Mouse (Mus musculus): Measurements from ENCODE around the gene Hbb-bs.
"Not testable (repeated sequence)": the region's sequence is repeated elsewhere in the genome, so short reads cannot be mapped to it uniquely, and the experiment has no call there.

The Hbb-bs gene

GRCm38 (mm10) chr7:103827808-103828207 lies at the start of gene Hbb-bs:
TSS of gene Hbb-bs (minus strand) at chr7:103828096.
- no peak for DNase-seq

DNA sequence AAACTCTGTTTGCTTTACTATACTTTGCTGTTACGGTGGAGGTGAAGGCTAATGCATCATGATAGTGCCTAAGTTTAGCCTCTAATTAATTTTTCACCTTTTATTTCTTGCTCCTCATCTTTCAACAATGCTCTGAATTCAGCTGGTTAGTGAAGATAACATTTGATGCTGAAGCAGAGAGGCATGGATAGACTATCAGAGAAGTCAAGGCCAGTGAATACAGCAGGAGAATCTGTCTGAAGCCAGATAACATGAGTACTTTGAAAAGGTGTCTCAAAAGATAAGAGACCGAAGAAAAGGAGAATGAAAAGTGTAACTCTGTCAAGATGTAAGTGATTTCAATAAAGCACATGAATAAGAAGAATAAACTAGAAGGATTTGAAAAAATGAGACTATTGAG lies 49.2 kb upstream of the Hbb-bs start:
- no peak for DNase-seq

- DNase-seq = no peak
These were observed 46.6 kb upstream of the Hbb-bs start for GRCm38 (mm10) chr7:103874451-103874850.

- DNase-seq = no peak
These were observed 45.2 kb upstream of the Hbb-bs start for GRCm38 (mm10) chr7:103873064-103873463.

GRCm38 (mm10) chr7:103870667-103871066 lies 42.8 kb upstream of the Hbb-bs start:
- no peak for DNase-seq

DNA sequence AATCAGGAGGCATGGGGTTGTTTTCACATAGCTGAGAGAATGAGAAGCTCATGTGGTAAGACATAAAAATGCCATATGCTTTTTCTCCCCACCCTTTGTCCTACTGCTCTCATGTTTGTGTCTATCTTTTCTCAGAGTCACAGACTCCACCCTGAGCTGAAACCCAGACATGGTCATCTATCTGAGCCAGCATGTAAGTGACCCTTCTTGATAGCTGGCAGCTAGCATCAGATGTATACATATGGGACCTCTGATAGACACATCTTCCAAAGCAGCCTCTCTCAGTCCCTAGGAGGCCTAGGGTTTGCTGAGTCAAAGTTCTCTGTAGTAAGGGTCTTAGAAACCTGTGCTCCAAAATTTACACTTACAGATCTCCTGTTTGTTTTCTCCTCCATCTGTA lies 37.8 kb upstream of the Hbb-bs start:
- no peak for DNase-seq

DNA sequence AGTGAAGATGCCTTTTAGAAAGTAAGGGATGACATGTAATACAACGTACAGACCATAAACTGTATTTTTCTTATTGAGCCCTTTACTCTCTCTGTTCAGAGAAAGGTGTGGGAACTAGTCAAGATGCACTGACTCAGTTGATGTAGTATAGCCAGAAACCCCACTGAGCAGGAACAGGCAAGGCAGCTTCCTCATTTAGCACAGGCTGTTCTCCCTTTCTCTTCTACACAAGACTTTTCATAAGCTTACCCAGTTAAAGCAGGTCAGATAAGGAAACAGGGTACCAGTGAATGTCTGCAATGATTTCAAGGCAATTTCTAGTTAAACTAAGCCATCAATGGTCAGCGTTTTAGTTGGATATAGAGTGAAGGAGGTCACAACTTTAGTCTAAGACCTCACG lies 33.6 kb upstream of the Hbb-bs start:
- DNase-seq = no peak

DNA sequence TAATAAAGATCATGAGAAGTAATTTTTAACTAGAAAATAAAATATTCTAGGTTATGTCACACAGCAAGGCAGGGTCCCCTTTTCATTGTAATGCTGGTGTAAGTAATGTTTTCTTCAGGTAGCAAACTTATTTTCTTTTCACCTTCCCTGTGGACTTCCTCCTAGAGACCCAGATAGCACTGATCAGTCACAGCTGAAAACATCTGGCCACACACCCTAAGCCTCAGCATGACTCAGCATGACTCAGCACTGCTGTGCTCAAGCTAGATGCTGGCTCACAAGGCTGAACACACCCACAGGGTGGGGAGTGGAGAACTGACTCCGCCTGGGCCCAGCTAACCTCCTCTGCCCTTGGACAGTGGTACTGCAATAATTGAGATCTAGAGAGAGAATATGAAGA lies 33.0 kb upstream of the Hbb-bs start:
- peak in 1 of 2 experiments; percentile 2 for DNase-seq

DNA sequence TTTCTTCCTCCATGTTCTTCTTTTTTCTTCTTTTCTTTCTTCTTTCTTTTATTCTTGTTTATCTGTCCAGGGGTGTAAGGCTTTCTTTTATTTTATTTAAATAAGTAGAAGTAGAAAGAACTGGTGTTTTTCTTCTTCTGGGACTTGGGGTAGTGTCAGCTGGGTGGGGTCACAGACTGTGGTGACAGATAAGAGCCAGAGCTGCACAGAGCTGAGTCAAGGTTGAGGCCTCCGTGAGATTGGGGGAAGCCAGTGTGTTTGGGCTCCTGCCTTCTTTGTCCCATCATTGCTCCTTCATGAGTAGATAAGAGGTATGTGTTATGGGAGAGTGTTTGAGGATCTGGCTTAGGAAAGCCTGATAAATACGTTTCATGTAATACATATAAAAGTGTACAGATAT lies 31.2 kb upstream of the Hbb-bs start:
- no peak for DNase-seq

GRCm38 (mm10) chr7:103854669-103855068 lies 26.8 kb upstream of the Hbb-bs start:
- no peak for DNase-seq

GRCm38 (mm10) chr7:103853090-103853489 lies 25.2 kb upstream of the Hbb-bs start, which contains the start of gene Hbb-y:
TSS of gene Hbb-y (minus strand) at chr7:103853216.
- no peak for DNase-seq

DNA sequence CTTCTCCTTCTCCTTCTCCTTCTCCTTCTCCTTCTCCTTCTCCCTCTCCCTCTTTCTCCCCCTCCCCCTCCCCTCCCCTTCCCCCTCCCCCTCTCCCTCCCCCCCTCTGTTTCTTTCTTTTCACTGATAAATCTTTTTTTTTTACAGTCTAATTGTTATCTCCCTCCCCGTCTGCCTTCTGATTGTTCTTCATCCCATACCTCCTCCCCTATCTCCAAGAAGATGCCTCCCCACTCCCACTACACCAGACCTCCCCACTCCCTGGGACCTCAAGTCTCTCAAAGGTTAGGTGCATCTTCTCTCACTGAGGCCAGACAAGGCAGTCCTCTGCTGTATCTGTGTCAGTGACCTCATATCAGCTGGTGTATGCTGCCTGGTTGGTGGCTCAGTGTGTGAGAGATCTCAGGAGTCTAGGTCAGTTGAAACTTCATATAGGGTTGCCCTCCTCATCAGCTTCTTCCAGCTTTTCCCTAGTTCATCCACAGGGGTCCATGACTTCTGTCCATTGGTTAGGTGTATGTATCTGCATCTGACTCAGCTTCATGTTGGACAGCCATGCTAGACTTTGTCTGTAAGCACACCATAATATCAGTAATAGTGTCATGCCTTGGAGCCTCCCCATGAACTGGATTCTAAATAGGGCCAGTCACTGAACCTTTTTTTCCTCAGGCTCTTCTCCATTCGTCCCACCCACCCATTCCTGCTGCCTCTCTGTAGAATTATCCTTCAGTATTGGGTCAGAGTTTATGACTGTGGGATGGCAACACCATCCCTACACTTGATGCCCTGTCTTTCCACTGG lies 16.8 kb upstream of the Hbb-bs start:
- DNase-seq = no peak

GRCm38 (mm10) chr7:103843034-103843433 lies 15.1 kb upstream of the Hbb-bs start, which contains the start of gene Hbb-bh1:
TSS of gene Hbb-bh1 (minus strand) at chr7:103843164.
- no peak for DNase-seq

DNA sequence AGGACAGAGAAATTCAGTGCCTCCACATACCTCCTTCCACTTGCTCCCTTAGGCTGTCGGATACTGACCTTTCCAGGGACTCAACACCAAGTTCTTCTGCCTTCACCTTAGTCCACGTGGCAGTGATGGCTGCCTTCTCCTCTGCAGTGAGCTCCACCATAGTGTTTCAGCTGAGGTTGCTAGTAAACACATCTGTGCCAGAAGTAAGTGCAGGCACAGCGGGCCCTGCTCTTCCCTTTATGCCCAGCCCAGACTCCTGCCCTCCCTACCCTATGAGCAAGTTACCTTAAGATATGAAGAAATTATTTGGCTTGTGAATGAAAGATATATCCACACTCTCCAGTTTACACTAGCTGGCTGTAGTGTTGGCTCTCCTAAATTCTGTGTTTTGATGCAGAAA lies 12.4 kb upstream of the Hbb-bs start, which contains the start of gene Hbb-bh2:
TSS of gene Hbb-bh2 (minus strand) at position 253 of the 400 bp plus-strand sequence.
- DNase-seq = no peak

DNA sequence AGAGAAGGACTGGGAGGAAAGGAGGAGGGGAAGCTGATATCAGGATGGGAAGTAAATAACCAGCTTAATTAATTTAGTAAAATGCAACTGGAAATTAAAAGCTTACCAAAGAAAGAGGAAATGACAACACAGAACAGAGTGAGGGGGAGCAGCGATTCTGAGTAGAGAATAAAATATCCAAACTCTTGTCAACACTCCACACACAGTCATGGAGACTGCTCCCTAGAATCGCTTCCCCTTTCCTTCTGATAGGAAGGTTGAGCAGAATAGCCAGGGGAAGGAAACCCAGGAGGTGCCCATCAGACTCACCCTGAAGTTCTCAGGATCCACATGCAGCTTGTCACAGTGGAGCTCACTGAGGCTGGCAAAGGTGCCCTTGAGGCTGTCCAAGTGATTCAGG lies 757 bp downstream of the Hbb-bs start:
- not testable (repeated sequence) for DNase-seq

DNA sequence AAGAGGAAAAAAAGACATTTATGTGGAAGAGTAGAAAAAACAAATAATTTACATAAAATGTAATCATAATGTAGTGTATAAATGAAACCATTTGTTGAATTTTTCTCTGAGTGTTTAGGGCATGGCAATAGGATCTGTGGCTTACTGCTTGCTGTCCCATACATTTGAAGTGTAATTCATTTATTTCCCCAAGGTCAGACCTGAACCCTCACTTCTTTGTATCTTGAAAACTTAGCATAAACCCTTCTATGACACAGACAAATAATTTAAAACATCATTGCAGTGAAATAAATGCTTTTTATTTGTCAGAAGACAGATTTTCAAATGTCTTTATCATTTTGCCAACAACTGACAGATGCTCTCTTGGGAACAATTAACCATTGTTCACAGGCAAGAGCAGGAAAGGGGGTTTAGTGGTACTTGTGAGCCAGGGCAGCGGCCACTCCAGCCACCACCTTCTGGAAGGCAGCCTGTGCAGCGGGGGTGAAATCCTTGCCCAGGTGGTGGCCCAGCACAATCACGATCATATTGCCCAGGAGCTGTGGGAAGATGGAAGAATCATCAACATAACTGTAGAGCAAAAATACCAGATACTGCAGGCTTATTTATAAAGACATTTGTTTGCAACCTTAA lies 1.5 kb downstream of the Hbb-bs start:
- no peak for DNase-seq

DNA sequence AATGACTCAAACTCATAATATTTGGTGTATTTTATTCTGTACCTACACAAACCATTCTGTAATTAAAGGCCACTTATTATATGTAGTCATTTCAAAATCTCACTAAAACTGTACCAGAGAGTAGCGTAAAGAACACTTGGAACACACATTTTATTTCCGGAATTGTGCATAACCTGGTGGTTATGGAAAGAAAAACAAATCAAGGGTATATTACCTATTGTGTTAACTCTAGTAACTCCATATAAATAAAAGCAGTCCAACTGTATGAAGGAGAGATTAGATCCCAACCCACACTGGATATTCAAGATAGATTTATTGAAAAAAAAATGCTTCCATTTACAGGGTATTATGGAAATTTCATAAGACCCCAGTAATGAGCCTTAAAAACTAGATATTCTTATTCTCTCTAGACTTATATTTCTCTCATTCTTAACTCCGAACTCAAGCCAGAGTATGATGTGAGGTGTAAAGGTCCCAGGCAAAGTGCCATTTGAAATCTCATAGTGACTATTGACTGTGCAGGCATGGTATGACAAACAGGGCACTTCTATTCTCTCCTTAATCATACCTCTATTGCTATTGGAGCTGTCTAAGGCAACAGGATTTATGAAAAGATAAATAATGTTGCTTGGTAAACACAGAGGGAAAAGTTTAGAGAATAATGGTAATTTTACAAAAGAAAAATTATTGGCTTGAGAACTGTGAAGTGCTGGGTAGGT lies 2.2 kb downstream of the Hbb-bs start:
- DNase-seq = no peak

DNA sequence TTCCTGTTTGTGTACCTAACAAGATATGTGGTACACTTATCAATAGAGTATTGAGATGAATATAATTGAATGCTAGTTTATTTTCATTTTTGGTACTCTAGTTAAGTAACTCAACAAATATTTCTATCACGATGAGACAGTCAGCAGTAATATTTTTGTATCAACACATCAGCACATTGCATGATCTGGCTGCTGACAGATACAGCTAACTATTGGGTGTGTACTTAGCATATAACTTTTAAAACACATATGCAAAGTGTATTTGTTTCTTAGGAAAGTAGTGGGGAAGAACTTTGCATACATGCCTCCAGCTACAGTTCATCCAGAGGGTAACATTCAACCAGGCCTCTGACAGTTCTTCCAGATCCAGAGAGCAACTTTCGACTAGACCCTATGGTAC lies 3.3 kb downstream of the Hbb-bs start:
- DNase-seq = no peak

- not testable (repeated sequence) for DNase-seq
These were observed 12.8 kb downstream of the Hbb-bs start for GRCm38 (mm10) chr7:103815085-103815484.

DNA sequence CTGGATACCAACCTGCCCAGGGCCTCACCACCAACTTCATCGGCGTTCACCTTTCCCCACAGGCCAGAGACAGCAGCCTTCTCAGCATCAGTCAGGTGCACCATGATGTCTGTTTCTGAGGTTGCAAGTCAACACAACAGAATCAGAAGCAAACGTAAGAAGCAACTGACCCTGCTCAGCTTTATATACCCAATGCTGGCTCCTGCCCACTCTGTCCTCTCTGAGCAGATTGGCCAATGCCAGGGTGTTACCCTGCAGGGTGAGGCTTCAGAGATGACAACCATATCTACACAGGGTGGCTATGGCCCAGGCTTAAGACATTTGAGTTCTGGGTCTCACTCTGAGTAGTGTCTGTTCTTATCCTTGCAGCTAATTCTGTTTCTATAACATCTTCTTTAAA lies 14.1 kb downstream of the Hbb-bs start, which contains the start of gene Hbb-bt:
TSS of gene Hbb-bt (minus strand) at position 231 of the 400 bp plus-strand sequence.
- no peak for DNase-seq

- DNase-seq = not testable (repeated sequence)
These were observed 14.7 kb downstream of the Hbb-bs start for GRCm38 (mm10) chr7:103813152-103813551.

GRCm38 (mm10) chr7:103812174-103812573 lies 15.7 kb downstream of the Hbb-bs start:
- no peak for DNase-seq

DNA sequence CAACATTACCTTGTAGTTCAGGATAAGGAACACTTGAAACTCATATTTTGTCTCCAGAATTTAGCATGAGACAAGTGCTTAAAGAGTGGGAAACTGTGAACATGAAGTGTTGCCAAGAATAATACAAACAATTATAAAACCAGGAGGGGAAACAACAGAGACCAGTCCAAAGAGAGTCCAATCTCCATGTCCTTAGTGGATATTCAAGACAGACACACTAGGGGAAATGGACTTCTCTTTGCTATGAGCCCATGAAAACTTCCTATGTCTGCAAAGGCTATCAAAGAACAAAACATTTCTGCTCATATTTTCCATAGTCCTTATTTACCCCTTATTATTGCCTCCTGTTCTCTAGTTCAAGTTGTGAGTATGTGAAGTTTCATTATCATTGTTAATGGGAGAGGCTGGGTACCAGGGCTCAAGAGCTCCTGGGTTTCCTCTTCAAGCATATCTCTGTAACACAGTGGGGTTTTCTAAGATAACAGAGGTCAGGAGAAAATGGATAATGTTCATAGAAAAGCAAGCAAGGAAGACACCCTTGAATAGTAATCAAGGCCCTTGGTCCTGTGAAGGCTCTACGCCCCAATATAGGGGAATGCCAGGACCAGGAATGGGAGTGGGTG lies 16.6 kb downstream of the Hbb-bs start:
- no peak for DNase-seq
